Mouse (Mus musculus) erythroid progenitor cell, adult 5-6 weeks (primary cell): Measurements from ENCODE around the gene Parp16. TPM values are rescaled to one million over a fixed set of nuclear protein-coding genes. Genes with fewer than 3 reads are reported as not detected.

Experiments used
- ATAC-seq: replicated peaks from 2 replicates; pipeline ENCODE4 v1.8.0; 2016; ENCODE audit warnings: moderate number of reproducible peaks, mild to moderate bottlenecking, moderate TSS enrichment, inconsistent platforms; ENCODE audit not compliant: poor library complexity, low FRiP score, severe bottlenecking
- total RNA-seq, 2 experiments: library from RNA; stranded (forward) in 1 of 2; stranded (reverse) in 1 of 2; fragments of 150-400 nt in 1 of 2; fragments of 186-747, 209-891 nt in 1 of 2; gene quantifications; 2 replicates each; pipeline versions ENCODE4 v1.2.3 to v1.2.4; 2015 to 2017; ENCODE audit warnings: low replicate concordance in 2 of 2

Parp16 gene
- total RNA-seq, 2 experiments from 2014 or later = 15.2 to 28.5 TPM

- ATAC-seq = no peak
Measured at GRCm38 (mm10) chr9:65237616-65238015, 42.5 kb downstream of the Parp16 start.

GRCm38 (mm10) chr9:65238191-65238760 lies 43.1 kb downstream of the Parp16 start:
- no peak for ATAC-seq

- no peak for ATAC-seq
Measured at GRCm38 (mm10) chr9:65239176-65239575, 44.0 kb downstream of the Parp16 start.

GRCm38 (mm10) chr9:65239731-65240130 lies 44.6 kb downstream of the Parp16 start:
- no peak for ATAC-seq

DNA sequence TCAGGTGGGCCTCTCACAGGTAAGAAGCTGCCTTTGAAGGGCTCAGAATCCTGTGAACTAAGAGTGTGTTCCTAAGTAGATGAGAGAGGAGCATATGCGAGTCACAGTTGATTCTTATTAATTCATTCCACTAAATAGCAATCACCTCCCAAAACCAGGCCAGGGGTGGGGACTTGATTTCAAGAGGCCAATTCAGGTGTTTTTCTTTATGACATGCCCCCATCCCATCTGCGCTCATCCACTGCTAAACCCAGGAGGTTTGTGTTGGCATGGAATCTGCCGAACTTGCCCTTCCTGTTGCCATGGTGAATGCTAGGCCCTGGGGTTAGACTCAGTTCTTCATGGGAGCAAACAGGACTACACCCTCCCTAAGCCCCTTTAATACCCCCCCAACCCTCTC lies 45.4 kb downstream of the Parp16 start:
- no peak for ATAC-seq

GRCm38 (mm10) chr9:65241973-65242372 lies 46.8 kb downstream of the Parp16 start:
- no peak for ATAC-seq

GRCm38 (mm10) chr9:65243249-65243648 lies 48.1 kb downstream of the Parp16 start:
- no peak for ATAC-seq

- no peak for ATAC-seq
Measured at GRCm38 (mm10) chr9:65244036-65244806, 49.1 kb downstream of the Parp16 start.

DNA sequence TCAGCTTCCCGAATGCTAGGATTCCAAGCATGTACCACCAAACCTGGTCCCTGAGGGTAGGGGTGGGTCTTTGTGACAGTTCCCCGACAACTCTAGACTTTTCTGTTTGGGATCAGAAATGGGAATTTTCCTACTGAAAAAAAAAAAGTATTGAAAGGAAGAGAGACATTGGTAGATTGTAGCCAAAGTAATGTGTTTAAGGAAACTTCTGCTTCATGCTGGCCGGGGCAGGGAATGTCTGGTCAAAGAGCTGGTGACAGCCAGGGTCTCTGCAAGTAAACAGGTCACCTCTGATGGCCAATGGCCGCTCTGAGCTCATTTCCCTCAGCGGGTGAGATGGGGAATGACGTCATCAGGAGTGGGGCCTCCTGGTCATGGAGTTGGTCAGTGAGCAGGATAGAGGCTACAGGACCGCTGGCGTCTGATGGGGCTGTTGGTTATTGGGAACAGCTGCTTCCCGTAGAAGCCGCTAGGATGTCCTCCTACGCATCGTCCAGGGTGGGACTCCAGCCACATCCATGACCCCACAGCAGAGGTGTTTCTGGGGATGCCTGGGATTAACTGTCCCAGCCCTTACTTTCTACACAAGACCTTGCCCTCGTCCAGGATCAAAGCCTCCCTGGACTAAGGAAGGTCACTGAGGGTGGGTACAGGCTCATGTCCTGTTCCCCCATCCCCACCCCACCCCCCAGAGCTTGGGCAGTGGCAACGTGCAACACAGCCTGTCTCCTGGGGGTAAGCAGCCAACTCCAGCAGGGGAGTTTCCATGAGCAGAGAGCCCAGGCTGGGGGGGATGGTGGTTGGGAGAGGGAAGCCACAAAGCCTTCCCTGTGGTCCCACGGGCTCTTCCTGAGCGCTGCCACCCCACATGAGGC lies 52.6 kb downstream of the Parp16 start:
- ATAC-seq = no peak

DNA sequence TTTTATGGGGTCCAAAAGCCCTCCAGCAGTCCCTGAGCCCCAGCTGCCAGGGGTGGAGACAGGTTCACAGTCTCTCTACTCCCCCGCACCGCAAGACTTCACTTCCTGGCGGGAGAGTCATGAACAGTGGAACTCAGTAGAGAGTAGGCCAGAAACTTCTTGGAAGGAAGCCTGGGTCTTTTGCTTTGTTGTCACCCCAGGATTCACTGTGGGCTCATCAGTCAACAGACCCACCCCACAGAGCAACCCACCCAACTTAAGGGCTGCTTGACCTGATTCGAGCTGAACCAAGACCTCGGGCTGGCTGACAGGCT lies 53.2 kb downstream of the Parp16 start:
- no peak for ATAC-seq

GRCm38 (mm10) chr9:65252026-65252425 lies 56.9 kb downstream of the Parp16 start:
- ATAC-seq = no peak

GRCm38 (mm10) chr9:65255906-65256600 lies 60.9 kb downstream of the Parp16 start:
- ATAC-seq = no peak

- no peak for ATAC-seq
Measured at GRCm38 (mm10) chr9:65257218-65257910, 62.2 kb downstream of the Parp16 start.

- ATAC-seq = no peak
Measured at GRCm38 (mm10) chr9:65259366-65259765, 64.2 kb downstream of the Parp16 start.

DNA sequence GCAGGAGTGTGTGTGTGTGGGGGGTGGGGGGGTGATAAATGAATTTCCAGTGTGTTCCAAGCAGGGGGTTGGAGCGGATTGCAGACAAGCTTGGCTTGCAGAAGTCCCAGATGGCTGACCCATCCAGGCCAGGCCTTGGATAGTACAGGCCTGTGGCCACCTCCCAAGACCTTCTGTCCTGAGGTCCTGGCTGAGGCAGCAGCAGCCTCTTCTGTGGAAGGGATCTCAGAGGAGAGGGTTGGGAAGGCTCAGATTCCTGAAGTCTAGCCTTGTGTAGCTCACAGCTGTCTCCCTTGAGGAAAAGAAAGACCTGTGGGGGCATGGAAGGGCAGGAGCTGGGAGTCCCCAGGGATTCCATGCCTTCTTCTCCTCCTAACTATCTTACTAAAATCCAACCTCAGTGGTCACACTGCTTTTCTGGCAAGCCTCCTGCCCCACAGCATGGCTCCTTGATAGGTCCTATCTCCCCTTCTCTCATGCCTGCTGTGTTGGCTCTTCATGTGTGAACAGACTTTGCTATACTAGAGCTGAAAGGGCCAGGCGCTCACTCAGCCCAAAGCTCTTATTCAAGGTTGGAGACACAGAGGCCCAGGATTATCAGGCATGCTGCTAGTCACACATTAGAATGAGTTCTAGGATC lies 66.6 kb downstream of the Parp16 start:
- no peak for ATAC-seq

- ATAC-seq = no peak
Measured at GRCm38 (mm10) chr9:65262641-65263120, 67.5 kb downstream of the Parp16 start.

DNA sequence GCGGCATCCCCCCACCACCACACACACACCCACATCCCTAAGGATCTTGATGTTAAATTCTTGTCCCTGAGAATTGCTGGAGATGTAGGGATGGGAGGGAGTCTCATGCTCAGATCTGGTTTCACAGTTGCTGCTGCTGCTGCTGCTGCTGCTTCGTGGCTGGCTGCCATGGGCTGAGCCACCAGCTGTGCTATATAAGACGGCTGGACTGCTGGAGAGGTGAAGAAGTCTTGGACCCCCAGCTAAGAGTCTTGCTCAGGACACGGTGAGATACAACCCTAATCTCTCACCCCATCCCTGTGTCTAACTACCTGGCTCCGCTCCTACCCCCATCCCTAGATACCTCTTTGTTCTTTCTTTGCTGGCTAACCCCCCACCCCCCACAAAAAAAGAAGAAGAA lies 69.8 kb downstream of the Parp16 start, which contains the start of gene Cilp:
Cilp (plus strand) TSS at position 222 of the 400 bp plus-strand sequence.
- ATAC-seq = no peak

DNA sequence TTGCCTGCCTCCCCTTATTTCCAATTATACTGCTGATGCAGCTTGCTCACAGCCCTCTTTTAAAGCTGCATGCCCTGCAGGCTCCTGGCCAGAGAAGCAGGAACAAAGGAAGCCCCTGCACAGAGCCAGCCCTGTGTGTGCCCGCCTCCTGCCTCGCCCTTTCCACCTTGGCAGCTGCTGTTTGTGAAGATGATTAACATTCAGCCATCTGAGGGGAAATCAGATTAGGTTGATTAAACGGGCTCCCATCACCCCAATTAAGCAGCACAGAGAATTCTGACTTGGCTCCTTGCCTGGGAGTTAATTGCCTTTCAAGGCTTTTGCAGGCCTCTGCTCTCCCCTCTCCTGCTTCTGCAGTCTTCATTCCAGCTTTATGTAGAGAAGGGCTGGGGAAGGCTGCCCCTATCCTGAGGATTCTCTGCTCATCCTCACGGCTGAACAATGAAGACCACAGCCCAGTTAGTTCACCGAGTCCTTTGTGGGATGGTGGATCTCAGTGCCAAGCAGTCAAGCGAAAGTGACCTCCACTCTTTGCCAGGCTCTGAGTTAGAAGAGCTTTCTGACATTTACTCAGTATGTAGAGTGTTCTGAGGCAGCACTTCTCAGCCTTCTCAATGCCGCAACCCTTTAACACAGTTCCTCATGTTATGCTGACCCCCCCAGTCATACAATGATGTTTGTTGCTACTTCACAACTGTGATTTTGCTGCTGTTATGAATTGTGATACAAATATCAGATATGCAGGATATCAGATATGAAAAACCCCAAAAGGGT lies 72.8 kb downstream of the Parp16 start:
- ATAC-seq = no peak
